Mouse (Mus musculus) urinary bladder, adult 18-20 months (tissue): ENCODE measurements around the gene Nrtn.

Experiments used
- DNase-seq, 2 experiments: peaks; one replicate each; pipeline ENCODE4 v3.0.0; 2022; ENCODE audit warnings: low spot score in 2 of 2, mixed read lengths in 2 of 2

The Nrtn gene

DNA sequence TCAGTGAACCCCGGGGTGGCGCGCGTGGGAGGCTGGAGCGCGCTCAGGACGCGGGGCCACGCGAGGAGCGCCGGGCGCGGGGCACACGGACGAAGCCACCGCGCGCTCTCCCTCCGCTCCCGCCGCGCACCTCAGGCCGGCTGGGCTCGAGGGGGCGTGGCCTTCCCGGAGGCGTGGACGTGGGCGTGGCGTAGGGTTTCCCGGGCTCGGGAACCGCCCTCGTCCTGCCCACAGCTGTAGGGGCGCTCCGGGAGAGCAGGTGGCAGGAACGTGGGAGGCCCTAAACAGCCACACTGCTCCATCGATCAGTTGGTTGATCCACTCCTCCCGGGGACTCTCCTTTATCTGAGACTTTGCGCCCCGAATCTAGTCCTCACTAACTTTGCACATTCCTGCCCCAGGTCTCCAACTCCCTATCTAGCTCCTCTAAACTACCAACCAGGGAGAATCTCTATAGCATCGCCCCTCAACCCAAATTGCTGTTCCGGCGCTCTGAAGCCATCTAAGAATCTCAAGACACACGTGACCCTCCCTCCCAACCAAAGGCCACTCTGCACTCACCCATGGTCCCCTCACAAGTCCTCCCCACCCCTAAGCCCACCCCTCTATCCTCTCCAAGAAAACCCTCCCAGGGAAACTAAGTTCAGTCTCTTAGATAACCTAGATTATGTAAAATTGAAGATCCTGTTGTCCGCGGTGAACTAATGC is at the start of gene Nrtn:
Gene Nrtn, minus strand, starts transcription at position 115 of the 708 bp plus-strand sequence.
- DNase-seq = peak; percentile 84 to 95

DNA sequence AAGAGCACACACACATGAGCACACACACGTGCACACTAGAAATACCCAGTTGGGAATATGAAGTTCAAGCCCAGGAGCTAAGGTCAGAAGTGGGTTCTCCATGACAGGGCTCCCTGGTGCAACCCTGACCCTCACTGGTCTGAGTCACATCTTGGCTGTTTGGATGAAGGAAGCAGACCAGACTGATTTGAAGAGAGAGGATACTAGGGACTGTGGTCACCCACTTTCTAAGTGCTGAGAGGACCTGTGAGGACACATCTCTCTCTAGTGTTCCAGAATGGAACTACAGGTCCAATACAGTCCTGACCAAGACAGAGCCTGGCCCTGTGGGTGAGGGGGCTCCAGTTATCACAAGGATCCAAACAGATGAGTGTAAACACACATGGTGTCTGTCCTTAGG is 48.5 kb upstream of the Nrtn start:
- DNase-seq = no peak

DNA sequence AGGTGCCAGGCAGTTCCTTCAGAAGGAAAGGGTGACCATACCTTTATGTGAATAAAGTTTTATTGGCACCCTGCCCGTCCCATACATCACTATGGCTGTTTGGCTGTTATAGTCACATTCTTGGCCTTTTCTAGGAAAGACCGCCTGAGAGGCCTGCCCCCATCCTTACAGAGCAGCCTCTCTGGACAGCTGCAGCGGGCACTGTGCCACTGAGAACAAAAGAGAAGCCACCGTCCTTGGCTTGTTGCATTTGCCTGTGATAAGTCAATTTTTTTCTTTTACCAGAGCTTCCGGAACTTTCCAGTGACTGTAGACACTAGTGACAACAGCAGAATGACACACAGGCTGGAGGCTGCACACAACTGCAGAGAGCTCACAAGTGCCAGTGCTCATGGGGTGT is 47.6 kb upstream of the Nrtn start:
- DNase-seq = no peak

DNA sequence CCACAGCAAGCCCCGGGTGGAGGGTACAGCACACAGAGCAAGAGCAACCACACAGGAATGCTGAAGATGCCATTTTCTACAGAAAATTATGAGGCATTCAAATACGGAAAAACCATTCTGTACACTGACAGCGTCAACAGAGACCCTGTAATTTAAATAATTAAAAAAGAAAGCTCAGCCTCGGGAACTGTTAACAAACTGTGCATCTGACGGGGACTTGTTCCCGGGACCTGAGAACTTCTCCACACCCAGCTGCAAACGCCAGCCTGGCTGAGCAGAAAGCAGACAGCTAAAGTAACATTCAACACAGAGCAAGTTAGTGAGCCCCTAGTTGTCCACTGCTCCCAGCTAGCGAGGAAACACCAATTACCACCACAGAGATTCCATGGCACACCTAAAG is 44.7 kb upstream of the Nrtn start:
- no peak for DNase-seq

DNA sequence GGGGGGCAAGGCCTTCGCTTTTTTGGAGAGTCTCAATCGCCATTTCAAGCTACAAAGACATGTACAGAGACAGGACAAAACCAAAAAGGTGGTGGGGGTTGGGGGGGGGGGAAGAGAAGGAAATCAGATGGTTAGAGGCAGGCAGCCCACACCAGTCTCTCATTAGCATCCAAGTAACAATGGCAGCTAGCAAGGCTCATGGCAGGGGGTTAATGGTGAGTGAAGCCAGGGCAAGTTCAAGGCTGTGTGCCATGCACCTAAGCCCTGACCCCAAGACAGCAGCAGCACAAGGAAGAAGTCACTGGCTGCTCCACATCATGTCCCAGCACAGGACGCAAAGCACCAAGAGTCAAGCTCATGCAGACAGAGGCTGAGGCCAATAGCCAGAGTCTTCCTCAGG is 41.9 kb upstream of the Nrtn start:
- DNase-seq = no peak

DNA sequence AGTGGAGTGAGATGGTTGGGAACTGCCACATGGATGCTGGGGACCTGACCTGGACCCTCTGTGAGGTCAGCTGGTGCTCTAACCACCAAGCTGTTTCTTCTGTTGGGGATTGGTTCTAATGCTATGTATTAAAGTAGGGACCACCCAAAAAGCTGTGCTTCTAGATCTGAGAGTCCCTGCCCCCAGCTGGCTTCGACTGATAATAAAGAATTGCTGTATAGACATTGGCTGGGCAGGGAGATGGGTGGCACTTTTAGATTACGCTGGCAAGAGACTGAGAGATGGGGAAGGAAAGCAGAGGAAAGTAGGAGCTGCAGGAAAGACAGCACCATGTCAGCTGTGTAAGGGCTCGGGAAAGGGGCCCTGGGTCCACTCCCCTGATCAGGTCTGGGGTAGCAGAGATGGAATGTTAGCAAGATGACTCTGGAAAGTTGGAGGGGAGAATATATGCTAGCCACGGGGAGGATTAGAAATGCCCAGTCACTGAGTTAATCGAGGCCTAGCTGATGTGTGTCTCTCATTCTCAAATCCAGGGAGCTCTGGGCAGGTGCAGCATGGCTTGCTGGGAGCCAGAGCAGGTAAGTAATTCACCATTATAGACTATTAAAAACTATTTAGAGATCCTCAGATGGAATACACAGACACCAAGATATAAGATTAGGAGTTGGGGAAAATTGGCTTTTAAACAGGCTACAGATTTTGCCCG is 36.4 kb upstream of the Nrtn start:
- DNase-seq = no peak

DNA sequence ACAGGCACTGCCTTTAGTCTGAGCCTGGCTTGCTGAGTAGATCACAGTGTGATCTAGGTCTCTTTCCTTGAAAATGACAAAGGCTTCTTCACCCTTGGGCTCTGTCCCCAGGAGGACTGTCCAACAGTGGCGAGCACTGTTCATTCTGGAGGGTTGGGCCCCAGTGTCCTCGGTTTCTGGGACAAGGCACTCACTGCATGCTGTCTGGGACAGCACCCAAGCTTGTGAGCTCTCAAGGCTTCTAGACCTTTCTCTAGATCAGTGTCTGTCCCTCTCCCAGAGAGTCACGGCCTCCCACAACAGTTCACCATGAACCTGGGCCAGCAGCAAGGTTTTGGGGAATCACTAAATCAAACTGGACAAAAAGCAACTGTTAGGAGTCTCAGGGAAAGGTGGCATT is 35.3 kb upstream of the Nrtn start:
- no peak for DNase-seq

DNA sequence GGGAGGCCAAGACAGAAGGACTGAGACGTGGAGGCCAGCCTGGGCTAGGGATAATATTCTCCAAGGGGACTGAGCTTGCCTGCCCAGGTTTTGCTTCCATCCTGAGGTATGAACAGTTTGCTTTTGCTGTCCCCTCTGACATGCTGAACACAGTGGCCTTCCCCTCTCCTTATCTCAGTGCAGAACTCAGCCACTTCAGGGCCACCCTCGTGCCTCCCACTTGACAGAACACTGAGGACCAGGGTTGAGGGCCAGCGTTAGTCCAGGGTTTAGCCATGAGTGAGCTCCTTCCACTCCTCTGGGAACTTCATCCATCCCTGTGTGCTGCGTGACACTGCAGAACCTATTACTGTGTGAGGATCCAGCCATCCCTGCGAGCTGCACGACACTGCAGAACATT is 32.0 kb upstream of the Nrtn start:
- DNase-seq = no peak

DNA sequence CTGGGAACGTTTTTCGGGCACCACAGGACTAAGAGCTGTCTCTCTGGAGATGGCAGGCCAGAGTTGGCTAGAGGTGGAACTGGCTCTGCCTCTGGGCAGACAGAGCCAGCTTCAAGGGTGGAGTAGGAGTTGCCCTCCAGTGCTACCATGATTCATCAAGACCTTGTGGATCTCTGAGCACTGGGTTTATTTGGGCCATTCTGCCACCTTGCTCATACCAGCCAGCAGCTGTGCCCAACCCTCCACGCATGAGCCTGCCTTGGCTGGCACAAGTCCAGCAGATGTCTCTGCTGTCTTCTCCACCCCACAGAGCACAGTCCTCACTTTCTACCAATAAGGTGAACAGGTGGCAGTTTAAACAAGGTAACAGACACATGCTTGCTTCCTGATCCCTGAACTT is 31.6 kb upstream of the Nrtn start:
- DNase-seq = no peak

DNA sequence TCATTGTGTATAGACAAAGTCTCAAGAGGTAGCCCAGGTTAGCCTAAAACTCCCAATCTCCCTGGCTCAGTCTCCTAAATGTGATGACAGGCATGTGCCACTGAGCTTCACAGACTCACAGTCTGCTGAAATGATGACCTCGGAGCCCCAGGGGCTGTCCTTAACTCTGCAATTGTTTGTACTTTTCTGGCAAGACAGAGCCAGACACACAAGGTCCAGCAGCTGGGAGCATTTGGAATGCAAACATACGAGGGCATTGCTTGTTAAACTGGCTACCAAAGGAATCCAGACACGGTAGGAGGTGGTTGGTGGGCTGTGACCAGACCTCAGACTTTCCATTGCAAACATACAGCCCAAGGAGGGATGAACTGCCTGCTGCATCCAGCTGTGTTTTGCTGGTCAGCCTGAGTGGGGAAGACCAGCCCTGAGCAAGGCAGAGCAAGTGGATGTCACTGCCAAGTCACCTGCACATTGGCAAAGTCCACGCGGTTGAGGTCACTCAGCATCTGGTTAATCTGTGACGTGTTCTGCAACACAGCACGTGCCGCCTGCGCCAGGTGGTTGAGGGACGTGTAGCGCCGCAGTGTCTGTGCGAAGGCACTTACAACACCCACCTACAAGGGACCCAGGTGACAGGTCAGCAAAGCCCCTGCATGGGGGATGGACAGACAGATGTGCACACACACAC is 23.1 kb upstream of the Nrtn start:
- DNase-seq = no peak

DNA sequence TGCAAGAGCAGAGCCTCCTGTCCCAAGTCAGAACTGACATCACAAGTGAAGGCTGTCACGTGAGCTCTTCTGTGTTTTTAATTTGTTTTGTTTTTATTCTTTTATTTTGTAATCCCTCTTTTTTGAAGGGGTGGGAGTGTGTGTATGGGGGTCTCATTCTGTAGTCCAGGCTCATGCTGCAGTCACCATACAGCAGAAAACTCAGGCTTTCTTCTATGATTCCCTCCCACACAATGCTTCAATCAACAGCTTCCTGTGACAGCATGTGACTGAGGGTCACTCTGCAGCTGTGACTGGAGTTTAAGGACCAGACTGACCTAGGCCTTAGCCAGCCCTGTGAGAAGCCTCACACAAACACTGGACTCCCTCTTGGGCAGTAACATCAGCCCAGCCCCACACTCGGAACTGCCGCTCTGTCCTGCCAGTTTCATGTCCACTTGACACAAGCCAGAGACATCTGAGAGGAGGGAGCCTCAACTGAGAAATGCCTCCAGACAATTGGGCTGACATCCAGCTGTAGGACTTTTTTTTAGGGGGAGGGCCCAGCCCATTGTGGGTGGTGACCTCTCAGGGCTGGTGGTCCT is 21.5 kb upstream of the Nrtn start:
- DNase-seq = no peak

DNA sequence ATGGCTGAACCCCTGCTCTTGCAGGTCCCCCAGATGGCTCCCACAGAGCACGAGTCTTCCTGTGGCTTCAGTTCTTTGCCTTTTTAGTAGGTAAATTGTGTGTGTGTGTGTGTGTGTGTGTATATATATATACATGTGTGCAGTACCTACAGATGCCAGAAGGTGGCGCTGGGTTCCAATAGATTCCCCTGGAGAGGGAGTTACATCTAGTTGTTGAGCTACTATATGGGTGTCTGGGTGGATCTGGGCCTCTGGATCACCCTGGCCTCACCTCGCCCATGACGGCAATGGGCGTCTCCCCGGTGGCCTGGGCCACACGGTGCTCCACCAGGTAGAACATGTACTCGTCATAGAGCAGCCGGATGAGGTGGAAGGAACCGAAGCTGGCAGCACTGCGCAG is 20.2 kb upstream of the Nrtn start:
- DNase-seq = no peak

DNA sequence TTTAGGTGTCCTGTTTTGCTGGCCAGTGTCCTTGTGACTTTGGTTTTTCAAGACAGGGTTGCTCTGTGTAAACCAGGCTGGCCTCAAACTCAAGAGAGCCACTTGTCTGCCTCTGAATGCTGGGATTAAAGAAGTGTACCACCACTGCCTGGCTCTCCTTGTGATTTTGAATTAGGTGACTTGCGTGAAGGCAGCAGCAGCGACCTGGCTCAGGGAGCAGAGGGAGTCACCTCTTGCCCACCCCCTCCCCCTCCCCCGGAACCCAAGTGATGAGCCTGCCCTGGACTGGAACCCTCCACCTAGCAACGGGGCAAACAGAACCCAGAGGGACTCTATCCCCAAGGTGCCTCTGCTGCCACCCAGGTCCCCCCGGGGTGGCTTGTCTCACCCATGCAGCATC is 12.6 kb upstream of the Nrtn start, which contains the start of gene Prr22:
Gene Prr22, plus strand, starts transcription at position 301 of the 400 bp plus-strand sequence.
- DNase-seq = no peak

DNA sequence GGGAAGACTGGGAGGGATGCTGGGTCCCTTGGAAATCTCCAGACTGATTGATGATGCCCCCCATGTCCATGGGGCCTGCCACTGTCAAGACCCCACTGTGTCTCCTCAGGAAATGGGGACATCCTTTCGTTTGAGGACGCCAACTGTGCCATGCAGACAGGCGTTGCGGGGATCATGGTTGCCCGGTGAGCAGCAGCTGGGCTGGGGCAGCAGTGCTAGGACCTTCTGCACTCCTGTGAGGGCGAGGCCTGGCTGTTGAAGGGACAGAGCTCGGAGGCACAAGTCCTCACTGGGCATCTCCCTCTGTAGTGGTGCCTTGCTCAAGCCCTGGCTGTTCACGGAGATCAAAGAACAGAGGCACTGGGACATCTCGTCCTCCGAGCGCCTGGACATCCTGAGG is 11.6 kb upstream of the Nrtn start:
- no peak for DNase-seq

DNA sequence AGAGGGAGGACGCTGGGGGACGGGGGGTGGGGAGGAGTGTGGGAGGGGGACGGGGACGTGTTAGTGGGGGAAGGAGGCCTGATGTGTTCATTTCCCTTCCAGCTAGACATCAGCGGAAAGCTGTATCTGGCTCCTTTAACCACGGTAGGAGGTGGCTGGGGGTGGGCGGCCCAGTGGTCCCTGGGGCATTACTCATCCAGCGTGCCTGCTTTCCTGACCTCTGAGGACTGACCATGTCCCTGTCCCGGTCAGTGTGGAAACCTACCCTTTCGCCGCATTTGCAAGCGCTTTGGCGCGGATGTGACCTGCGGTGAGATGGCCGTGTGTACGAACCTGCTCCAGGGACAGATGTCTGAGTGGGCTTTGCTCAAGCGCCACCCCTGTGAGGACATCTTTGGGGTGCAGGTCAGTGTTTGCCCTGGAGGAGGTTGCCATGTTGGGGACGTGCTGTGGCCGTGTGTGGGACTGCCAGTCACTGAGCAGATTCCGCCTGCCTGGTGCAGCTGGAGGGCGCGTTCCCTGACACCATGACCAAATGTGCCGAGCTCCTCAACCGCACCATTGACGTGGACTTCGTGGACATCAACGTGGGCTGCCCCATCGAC is 10.3 kb upstream of the Nrtn start:
- no peak for DNase-seq

DNA sequence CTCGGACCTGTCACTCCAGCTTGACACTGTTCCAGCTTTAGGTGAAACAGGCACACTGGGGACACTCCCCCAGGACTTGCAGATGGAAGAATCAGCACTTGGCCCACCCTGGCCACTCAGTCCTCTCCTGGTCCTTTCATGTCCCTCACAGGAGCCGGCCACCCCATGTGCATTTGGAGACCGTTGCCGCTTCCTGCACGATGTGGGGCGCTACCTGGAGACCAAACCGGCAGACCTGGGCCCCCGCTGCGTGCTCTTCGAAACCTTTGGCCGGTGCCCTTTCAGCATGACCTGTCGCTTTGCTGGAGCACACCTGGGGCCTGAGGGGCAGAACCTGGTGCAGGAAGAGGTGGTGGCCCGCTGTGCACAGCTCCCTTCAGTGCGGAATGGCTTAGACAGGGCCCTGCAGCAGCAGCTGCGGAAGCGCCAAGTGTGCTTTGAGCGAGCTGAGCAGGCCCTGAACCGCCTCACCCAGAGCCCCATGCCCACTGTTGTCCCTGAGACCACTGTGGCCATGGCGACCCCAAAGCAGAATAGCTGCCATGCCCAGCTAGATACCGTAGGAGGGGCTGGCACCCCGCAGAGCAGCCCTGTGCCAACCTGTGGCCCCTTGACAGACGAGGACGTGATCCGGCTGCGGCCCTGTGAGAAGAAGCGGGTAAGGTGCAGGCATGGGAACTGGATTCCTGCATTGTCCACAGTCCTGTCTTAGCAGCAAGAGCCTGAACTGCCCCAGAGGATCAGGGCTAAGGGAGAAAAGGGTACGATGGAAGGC is 9.5 kb upstream of the Nrtn start:
- no peak for DNase-seq

DNA sequence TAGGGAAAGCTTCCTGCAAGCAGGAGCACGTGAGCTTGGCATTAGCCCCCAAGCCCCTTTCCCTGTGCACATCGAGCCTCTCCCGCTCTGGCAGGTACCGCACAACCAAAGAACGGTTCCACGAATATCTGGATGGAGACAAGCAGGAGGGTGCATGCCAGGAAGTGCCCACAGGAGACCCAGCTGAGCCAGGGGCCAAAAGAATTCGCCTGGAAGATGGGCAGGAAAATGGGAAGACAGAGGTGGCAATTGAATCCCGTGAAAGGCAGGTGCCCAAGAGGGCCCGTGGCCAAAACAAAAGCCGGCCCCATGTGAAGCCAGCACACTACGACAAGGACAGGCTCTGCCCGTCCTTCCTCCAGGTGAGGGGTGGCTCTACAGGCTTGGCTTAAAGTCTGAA is 8.1 kb upstream of the Nrtn start:
- no peak for DNase-seq

DNA sequence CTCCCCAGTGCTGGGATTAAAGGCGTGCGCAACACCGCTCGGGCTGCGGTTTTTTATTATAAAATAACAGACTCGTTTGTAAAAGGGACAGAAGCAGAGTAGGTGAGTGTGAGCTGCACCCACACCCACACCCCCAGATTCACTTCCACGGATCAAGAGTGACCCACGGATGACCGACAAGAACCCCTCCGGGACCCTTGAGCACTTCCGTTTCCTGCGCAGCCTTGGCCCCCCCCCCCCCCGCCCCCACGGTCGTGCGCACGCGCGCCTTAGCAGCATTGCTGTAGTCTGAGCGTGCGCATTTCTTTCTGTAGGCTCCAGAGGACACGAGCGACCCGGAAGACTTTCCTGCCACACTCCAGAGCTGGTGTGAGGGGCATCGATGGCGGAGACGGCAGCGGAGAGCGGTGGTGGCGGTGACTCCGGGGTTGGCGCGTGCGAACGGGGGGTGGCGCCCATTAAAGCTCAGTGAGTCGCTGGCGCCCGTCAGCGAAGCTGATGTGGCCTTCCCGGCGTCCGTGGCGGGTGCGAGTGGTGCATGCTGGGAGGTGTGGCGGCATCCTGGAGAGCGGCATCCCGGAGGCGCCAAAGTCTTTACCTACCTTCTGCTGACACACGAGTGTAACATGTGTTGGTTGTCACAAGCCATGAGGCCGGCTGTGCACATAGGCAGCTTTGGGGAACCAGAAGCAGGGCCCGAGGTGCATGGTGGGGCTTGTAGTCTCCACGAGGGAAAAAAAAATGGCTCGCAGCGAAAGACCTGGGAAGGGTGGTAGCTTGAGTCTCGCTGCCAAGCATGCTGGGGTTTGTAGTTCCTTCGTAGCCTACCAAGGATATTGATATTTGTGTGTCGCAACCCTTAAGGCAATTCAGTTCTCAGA is 7.4 kb upstream of the Nrtn start, which contains the start of gene Dus3l:
Gene Dus3l, plus strand, starts transcription at position 284 of the 881 bp plus-strand sequence.
- peak; percentile 85 to 98 for DNase-seq

DNA sequence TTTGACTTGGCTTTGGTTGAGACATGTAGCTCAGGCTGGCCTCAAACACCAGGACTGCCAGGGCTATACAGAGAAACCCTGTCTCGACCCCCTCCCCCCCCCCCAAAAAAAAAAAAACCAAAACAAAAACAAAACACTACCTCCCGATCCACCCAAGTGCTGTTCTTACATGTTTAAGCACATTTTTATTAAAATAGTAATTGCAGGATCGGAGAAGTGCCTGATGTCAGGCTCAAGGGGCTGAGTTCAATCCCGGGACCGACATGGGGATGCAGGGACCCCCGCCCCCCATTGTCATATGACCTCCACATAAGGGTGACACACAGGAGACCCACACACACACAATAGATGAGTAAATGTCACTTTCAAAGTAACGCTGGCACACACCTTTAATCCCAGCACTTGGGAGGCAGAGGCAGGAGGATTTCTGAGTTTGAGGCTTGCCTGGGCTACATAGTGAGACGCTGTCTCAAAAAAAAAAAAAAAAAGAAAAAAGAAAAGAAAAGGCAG is 6.5 kb upstream of the Nrtn start:
- no peak for DNase-seq
